Mouse (Mus musculus) myocyte (in vitro differentiated cells): ENCODE data around the gene Zdhhc18.

ENCODE experiments used
- CEBPB ChIP-seq: IDR thresholded peaks from 2 replicates; pipeline ENCODE4 v1.6.1; 2011; ENCODE audit warnings: mild to moderate bottlenecking, moderate library complexity; ENCODE audit not compliant: poor library complexity, insufficient read depth, severe bottlenecking
- E2F4 ChIP-seq: IDR thresholded peaks from one replicate; pipeline ENCODE4 v1.6.1; 2011; ENCODE audit warnings: mild to moderate bottlenecking, control low read depth, moderate library complexity; ENCODE audit not compliant: insufficient read depth
- MAX ChIP-seq: IDR thresholded peaks from one replicate; pipeline ENCODE4 v1.6.1; 2011; ENCODE audit warnings: low read depth, mild to moderate bottlenecking, control low read depth
- MYOD1 ChIP-seq, 3 experiments: IDR thresholded peaks; one replicate each; pipeline ENCODE4 v1.6.1; 2011; ENCODE audit warnings: control low read depth in 2 of 3, low read depth in 2 of 3, mild to moderate bottlenecking in 2 of 3, moderate library complexity in 1 of 3; ENCODE audit not compliant: insufficient read length in 2 of 3, control insufficient read depth in 1 of 3
- MYOG ChIP-seq, 3 experiments: IDR thresholded peaks; one replicate each; pipeline ENCODE4 v1.6.1; 2011; ENCODE audit warnings: control low read depth in 2 of 3, low read depth in 2 of 3, mild to moderate bottlenecking in 2 of 3; ENCODE audit not compliant: insufficient read length in 2 of 3, control insufficient read depth in 1 of 3, insufficient read depth in 1 of 3
- POLR2A ChIP-seq: IDR thresholded peaks from one replicate; pipeline ENCODE4 v1.6.1; 2011; ENCODE audit warnings: low read depth, mild to moderate bottlenecking, control low read depth, moderate library complexity; ENCODE audit not compliant: insufficient read length
- POLR2AphosphoS2 ChIP-seq: IDR thresholded peaks from one replicate; pipeline ENCODE4 v1.6.1; 2011; ENCODE audit warnings: low read depth, control low read depth; ENCODE audit not compliant: insufficient read length
- REST ChIP-seq: IDR thresholded peaks from one replicate; pipeline ENCODE4 v1.6.1; 2011; ENCODE audit warnings: mild to moderate bottlenecking, control low read depth, moderate library complexity; ENCODE audit not compliant: insufficient read depth, insufficient read length
- TCF12 ChIP-seq: IDR thresholded peaks from one replicate; pipeline ENCODE4 v1.6.1; 2011; ENCODE audit warnings: mild to moderate bottlenecking, control low read depth; ENCODE audit not compliant: poor library complexity, insufficient read depth, severe bottlenecking
- TCF3 ChIP-seq: IDR thresholded peaks from one replicate; pipeline ENCODE4 v1.6.1; 2011; ENCODE audit warnings: low read depth, control low read depth; ENCODE audit not compliant: insufficient read length
- USF1 ChIP-seq: IDR thresholded peaks from one replicate; pipeline ENCODE4 v1.6.1; 2011; ENCODE audit warnings: low read depth, mild to moderate bottlenecking, control low read depth, moderate library complexity

GRCm38 (mm10) chr4:133652746-133653145, 2.8 kb upstream of the Zdhhc18 start:
- no peak for TF ChIP-seq MYOD1 (IDR thresholded peaks at IDR 0.05; ENCODE audit: control insufficient read depth in 1 of 3, insufficient read length in 2 of 3, low read depth in 2 of 3)
- no peak for TF ChIP-seq POLR2A
- no peak for TF ChIP-seq MAX
- no peak for TF ChIP-seq E2F4
- no peak for TF ChIP-seq CEBPB
- TF ChIP-seq USF1, result no peak
- no peak for TF ChIP-seq TCF12
- no peak for TF ChIP-seq MYOG (IDR thresholded peaks at IDR 0.05; ENCODE audit: control insufficient read depth in 1 of 3, insufficient read depth in 1 of 3, insufficient read length in 2 of 3, low read depth in 2 of 3)
- TF ChIP-seq POLR2AphosphoS2, result no peak
- no peak for TF ChIP-seq TCF3
- no peak for TF ChIP-seq REST
